Mouse (Mus musculus): ENCODE data around the gene Zfp362.
A peak's percentile ranks its signal among the peaks of the same experiment; 100 is the strongest.

Zfp362 gene

GRCm38 (mm10) chr4:128801675-128802465 lies 4.0 kb downstream of the Zfp362 start:
- no peak for DNase-seq (ENCODE audit: low spot score in 2 of 2)

GRCm38 (mm10) chr4:128796788-128797187 lies 9.1 kb downstream of the Zfp362 start:
- DNase-seq (ENCODE audit: low spot score in 2 of 2) = no peak

GRCm38 (mm10) chr4:128795596-128795995 lies 10.2 kb downstream of the Zfp362 start:
- no peak for DNase-seq (ENCODE audit: low spot score in 2 of 2)

GRCm38 (mm10) chr4:128794198-128794597 lies 11.6 kb downstream of the Zfp362 start:
- DNase-seq (ENCODE audit: low spot score in 2 of 2) = no peak

- no peak for DNase-seq (ENCODE audit: low spot score in 2 of 2)
These were observed 12.1 kb downstream of the Zfp362 start for GRCm38 (mm10) chr4:128793710-128794109.

- no peak for DNase-seq (ENCODE audit: low spot score in 2 of 2)
These were observed 16.2 kb downstream of the Zfp362 start for GRCm38 (mm10) chr4:128789646-128790045.

- no peak for DNase-seq (ENCODE audit: low spot score in 2 of 2)
These were observed 17.7 kb downstream of the Zfp362 start for GRCm38 (mm10) chr4:128788108-128788507.

- peak in 1 of 2 experiments; percentile 61 for DNase-seq (ENCODE audit: low spot score in 2 of 2)
These were observed 18.6 kb downstream of the Zfp362 start for GRCm38 (mm10) chr4:128787023-128787939.

- no peak for DNase-seq (ENCODE audit: low spot score in 2 of 2)
These were observed 19.8 kb downstream of the Zfp362 start for GRCm38 (mm10) chr4:128785921-128786654.

- DNase-seq (ENCODE audit: low spot score in 2 of 2) = peak in 1 of 2 experiments; percentile 52
These were observed 20.8 kb downstream of the Zfp362 start for GRCm38 (mm10) chr4:128784950-128785631.

- no peak for DNase-seq (ENCODE audit: low spot score in 2 of 2)
These were observed 23.2 kb downstream of the Zfp362 start for GRCm38 (mm10) chr4:128782645-128783044.

- no peak for DNase-seq (ENCODE audit: low spot score in 2 of 2)
These were observed 23.8 kb downstream of the Zfp362 start for GRCm38 (mm10) chr4:128782037-128782436.

- no peak for DNase-seq (ENCODE audit: low spot score in 2 of 2)
These were observed 28.3 kb downstream of the Zfp362 start for GRCm38 (mm10) chr4:128777593-128777992.

- peak; percentile 43 to 56 for DNase-seq (ENCODE audit: low spot score in 2 of 2)
These were observed 29.1 kb downstream of the Zfp362 start for GRCm38 (mm10) chr4:128776568-128777289.

GRCm38 (mm10) chr4:128774467-128774866 lies 31.4 kb downstream of the Zfp362 start:
- no peak for DNase-seq (ENCODE audit: low spot score in 2 of 2)

- no peak for DNase-seq (ENCODE audit: low spot score in 2 of 2)
These were observed 32.0 kb downstream of the Zfp362 start for GRCm38 (mm10) chr4:128773820-128774219.

GRCm38 (mm10) chr4:128770698-128771097 lies 35.1 kb downstream of the Zfp362 start:
- no peak for DNase-seq (ENCODE audit: low spot score in 2 of 2)

- DNase-seq (ENCODE audit: low spot score in 2 of 2) = no peak
These were observed 36.1 kb downstream of the Zfp362 start for GRCm38 (mm10) chr4:128769569-128770355.

GRCm38 (mm10) chr4:128768120-128768519 lies 37.7 kb downstream of the Zfp362 start:
- no peak for DNase-seq (ENCODE audit: low spot score in 2 of 2)

- no peak for DNase-seq (ENCODE audit: low spot score in 2 of 2)
These were observed 38.9 kb downstream of the Zfp362 start for GRCm38 (mm10) chr4:128766929-128767328.
